In the genomic region with DNA sequence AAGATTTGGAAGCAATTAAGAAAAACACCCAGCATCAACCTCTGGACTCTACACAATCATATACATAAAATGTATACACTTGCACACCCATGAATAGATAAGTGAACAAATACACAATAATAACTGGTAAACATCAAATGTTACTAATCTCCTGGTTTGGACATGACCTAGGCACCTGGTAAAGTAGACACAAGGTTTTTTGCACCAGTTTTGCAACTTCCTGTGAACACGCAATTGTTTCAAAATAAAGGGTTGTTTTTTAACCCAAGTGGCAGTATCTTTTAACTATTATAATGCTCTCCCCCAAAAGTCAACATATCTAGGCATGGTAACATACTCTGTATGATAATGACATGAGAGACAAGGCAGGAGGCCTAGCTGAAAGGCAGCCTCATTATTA, we compare ENCODE assay signal across 22 mouse cellular contexts. TPM values are rescaled to one million over a fixed set of nuclear protein-coding genes. Genes with fewer than 3 reads are reported as not detected.
DNase-seq lines count a peak whose midpoint lies in the region; ATAC-seq and TF ChIP-seq lines count a peak whose summit lies in the region.
"Had no signal": no experiment of that assay in that cellular context is flagged by ENCODE, and none has a peak within 500 bp of the region (broad histone marks: within the 10 kb centered on the region; RNA-seq: fewer than 3 reads in every experiment).

No protein-coding gene starts in this region.

- intact Hi-C loops in heart, postnatal 36 days (cut with DNase I) = no loop called here

- WGBS in liver, embryonic 15.5 days (ENCODE audit: insufficient replicate concordance) = 65% methylated on average over 1 of the region's 1 CpGs
- 33% methylated on average over 1 of the region's 1 CpGs for WGBS in bone marrow, adult 2 months

- H3K27ac ChIP-seq in liver, embryonic 15.5 days (replicated peaks) = peak overlapping the region; percentile 43; the same call in 1 of the 2 replicates
- H3K27ac ChIP-seq in bone marrow, adult 2 months (ENCODE audit: control insufficient read depth, insufficient read depth, low read depth, low read length, poor library complexity) = peak overlapping the region; percentile 50
- H3K27ac ChIP-seq: embryonic facial prominence, embryonic 13.5 days; embryonic facial prominence, embryonic 15.5 days; forebrain, embryonic 10.5 days; forebrain, embryonic 12.5 days had no signal

- TF ChIP-seq CTCF in bone marrow, adult 2 months (IDR thresholded peaks at IDR 0.05; ENCODE audit: control insufficient read depth, insufficient read depth, low read length) = no peak

- H3K4me3 ChIP-seq in liver, embryonic 15.5 days (replicated peaks) = no peak overlapping the region
- no peak overlapping the region for H3K4me3 ChIP-seq in bone marrow, adult 2 months (replicated peaks; ENCODE audit: control insufficient read depth, low read depth, low read length)
- H3K4me3 ChIP-seq: embryonic facial prominence, embryonic 13.5 days; embryonic facial prominence, embryonic 15.5 days; erythroblast, embryonic 14.5 days; forebrain, embryonic 10.5 days; forebrain, embryonic 12.5 days had no signal

- no peak overlapping the region for H3K4me2 ChIP-seq in liver, embryonic 15.5 days
- H3K4me2 ChIP-seq: embryonic facial prominence, embryonic 13.5 days; embryonic facial prominence, embryonic 15.5 days; forebrain, embryonic 12.5 days had no signal

- TF ChIP-seq POLR2A in bone marrow, adult 2 months (IDR thresholded peaks at IDR 0.05; ENCODE audit: borderline replicate concordance, control insufficient read depth, low read depth, low read length) = no peak

- H3K27me3 ChIP-seq in liver, embryonic 15.5 days = no peaks in the 10 kb centered on the region
- H3K27me3 ChIP-seq: embryonic facial prominence, embryonic 13.5 days; embryonic facial prominence, embryonic 15.5 days; forebrain, embryonic 12.5 days had no signal

- no peaks in the 10 kb centered on the region for H3K9me3 ChIP-seq in liver, embryonic 15.5 days (replicated peaks)
- H3K9me3 ChIP-seq: embryonic facial prominence, embryonic 13.5 days; embryonic facial prominence, embryonic 15.5 days had no signal

- no peak for ATAC-seq in liver, embryonic 15.5 days (ENCODE audit: insufficient read depth)
- peak; percentile 23; the same call in 1 of the 2 replicates for ATAC-seq in granulocyte monocyte progenitor cell, adult 5-6 weeks (replicated peaks; ENCODE audit: poor library complexity, severe bottlenecking)
- 0 out of 2 replicates have a peak, but pooled peaks have one; percentile 15 for ATAC-seq in megakaryocyte, adult 5-6 weeks (ENCODE audit: poor library complexity, severe bottlenecking)
- ATAC-seq: forebrain, embryonic 14.5 days; forebrain, embryonic 16.5 days had no signal

- DNase-seq in liver = no peak
- no peak for DNase-seq in heart, postnatal 36 days
- no peak for DNase-seq in embryo, embryonic 9.5 days (ENCODE audit: extremely low spot score)
- DNase-seq: adrenal gland, adult 2 months; adrenal gland, postnatal 10 days; adrenal gland, postnatal 25 days; cerebellum, adult 11-12 months; cerebellum, adult 2 months; cerebellum, adult 9-10 months; cerebellum, postnatal 10 days; cerebellum, postnatal 25 days had no signal

- no peak overlapping the region for H3K9ac ChIP-seq in liver, embryonic 15.5 days
- H3K9ac ChIP-seq: embryonic facial prominence, embryonic 13.5 days; embryonic facial prominence, embryonic 15.5 days; forebrain, embryonic 12.5 days had no signal

- H3K4me1 ChIP-seq in liver, embryonic 15.5 days (replicated peaks) = peaks cover 39% of the 10 kb centered on the region
- H3K4me1 ChIP-seq in bone marrow, adult 2 months (ENCODE audit: control insufficient read depth, insufficient read depth, low read length) = peaks cover 8% of the 10 kb centered on the region

- H3K36me3 ChIP-seq in liver, embryonic 15.5 days (replicated peaks) = peaks cover 10% of the 10 kb centered on the region
- H3K36me3 ChIP-seq: forebrain, embryonic 12.5 days had no signal

RNA-seq across cellular contexts. Expression of a gene that starts 10.8 kb away (rescaled TPM):
- polyA plus RNA-seq in liver, embryonic 15.5 days (2015; fragmentation: Nextera tagmentation; extraction: Ambion mirVana) = 16.3 and 20.8 TPM in 2 replicates
- polyA plus RNA-seq in bone marrow, adult 2 months (2011; ENCODE audit: insufficient read depth, insufficient read length, low replicate concordance, missing spikeins) = 55.6 and 96.0 TPM in 2 replicates
- total RNA-seq in granulocyte monocyte progenitor cell, adult 5-6 weeks (2014; fragmentation: Nextera tagmentation) = 143 and 157 TPM in 2 replicates
- 30.7 and 47.1 TPM in 2 replicates for total RNA-seq in granulocyte monocyte progenitor cell, adult 5-6 weeks (2017)
- total RNA-seq in megakaryocyte, adult 5-6 weeks (2015) = 128 and 140 TPM in 2 replicates
- 58.6 and 65.2 TPM in 2 replicates for total RNA-seq in megakaryocyte, adult 5-6 weeks (2017)
- total RNA-seq in heart, postnatal 36 days (2021) = 10 to 100 TPM; 20.9 to 23.6 TPM
